Comparison of ENCODE assay signal across 28 mouse cellular contexts in the genomic region with DNA sequence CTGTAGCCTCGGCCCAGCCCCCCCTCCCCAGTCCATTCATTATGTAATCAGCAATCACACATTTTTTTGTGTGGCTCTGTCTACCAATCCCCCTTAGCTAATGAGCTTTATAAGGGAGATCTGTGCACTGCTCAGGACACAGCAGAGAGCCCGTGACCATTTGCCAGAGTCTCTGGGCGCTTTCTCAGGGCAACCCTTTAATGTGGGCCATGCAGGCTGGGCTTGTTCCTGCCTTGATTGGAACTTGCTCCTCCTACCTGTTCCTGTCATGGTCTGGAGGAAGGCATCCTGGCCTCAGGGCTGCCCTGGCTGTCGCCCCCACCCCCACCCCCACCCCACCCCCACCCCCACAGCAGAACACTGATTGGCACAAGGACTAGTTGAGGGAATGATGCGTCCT. TPM values are rescaled to one million over a fixed set of nuclear protein-coding genes. Genes with fewer than 3 reads are reported as not detected.
DNase-seq lines count a peak whose midpoint lies in the region; ATAC-seq lines count a peak whose summit lies in the region.
"Had no signal": no experiment of that assay in that cellular context is flagged by ENCODE, and none has a peak within 500 bp of the region (broad histone marks: within the 10 kb centered on the region; RNA-seq: fewer than 3 reads in every experiment).

No protein-coding gene starts in this region.

- no peaks in the 10 kb centered on the region; the same call in 1 of the 2 replicates for H3K27me3 ChIP-seq in kidney, embryonic 15.5 days
- no peaks in the 10 kb centered on the region for H3K27me3 ChIP-seq in midbrain, embryonic 13.5 days
- H3K27me3 ChIP-seq in midbrain, embryonic 15.5 days (replicated peaks): no peaks in the 10 kb centered on the region
- H3K27me3 ChIP-seq in embryonic facial prominence, embryonic 10.5 days (replicated peaks; ENCODE audit: low read depth, poor library complexity, severe bottlenecking): no peaks in the 10 kb centered on the region
- H3K27me3 ChIP-seq: CH12.LX; forebrain, embryonic 15.5 days; neural tube, embryonic 12.5 days had no signal

- 44% methylated on average over 5 of the region's 5 CpGs for WGBS in kidney, embryonic 15.5 days
- 52% methylated on average over 5 of the region's 5 CpGs for WGBS in midbrain, embryonic 13.5 days
- WGBS in midbrain, embryonic 15.5 days: 46% methylated on average over 5 of the region's 5 CpGs
- WGBS in embryonic facial prominence, embryonic 10.5 days: 47% methylated on average over 5 of the region's 5 CpGs

- no peaks in the 10 kb centered on the region for H3K36me3 ChIP-seq in kidney, embryonic 15.5 days
- no peaks in the 10 kb centered on the region for H3K36me3 ChIP-seq in midbrain, embryonic 13.5 days
- H3K36me3 ChIP-seq in midbrain, embryonic 15.5 days (replicated peaks): no peaks in the 10 kb centered on the region
- H3K36me3 ChIP-seq in embryonic facial prominence, embryonic 10.5 days (replicated peaks): no peaks in the 10 kb centered on the region
- H3K36me3 ChIP-seq: forebrain, embryonic 15.5 days; G1E; heart, embryonic 15.5 days; liver, embryonic 15.5 days; lung, embryonic 15.5 days; neural tube, embryonic 12.5 days had no signal

- H3K4me3 ChIP-seq in kidney, embryonic 15.5 days (replicated peaks): no peak overlapping the region
- no peak overlapping the region for H3K4me3 ChIP-seq in midbrain, embryonic 13.5 days (replicated peaks)
- H3K4me3 ChIP-seq in midbrain, embryonic 15.5 days: no peak overlapping the region
- H3K4me3 ChIP-seq in embryonic facial prominence, embryonic 10.5 days: no peak overlapping the region
- H3K4me3 ChIP-seq: forebrain, embryonic 15.5 days; heart, embryonic 15.5 days; liver, embryonic 15.5 days; lung, embryonic 15.5 days; neural tube, embryonic 12.5 days had no signal

- DNase-seq in kidney, postnatal 36 days: no peak
- no peak for DNase-seq in embryonic facial prominence, embryonic 10.5 days (ENCODE audit: low spot score)
- DNase-seq in left cerebral cortex, adult 11 months (ENCODE audit: low spot score): no peak
- no peak for DNase-seq in adrenal gland, adult 2 months
- DNase-seq: adrenal gland, postnatal 10 days; B cell, adult 2 months; cerebellum, adult 8-10 months; cerebellum, postnatal 36 days; embryo, embryonic 11 days; heart, postnatal 4 days; kidney, adult 8-10 months; layer of hippocampus, postnatal 36 days; liver; lung, postnatal 4 days; thymus, postnatal 14 days had no signal

- no peak overlapping the region for H3K9ac ChIP-seq in kidney, embryonic 15.5 days
- no peak overlapping the region for H3K9ac ChIP-seq in midbrain, embryonic 13.5 days (replicated peaks)
- H3K9ac ChIP-seq in midbrain, embryonic 15.5 days: no peak overlapping the region
- H3K9ac ChIP-seq: forebrain, embryonic 15.5 days; heart, embryonic 15.5 days; hindbrain, embryonic 14.5 days; liver, embryonic 15.5 days; lung, embryonic 15.5 days; neural tube, embryonic 12.5 days had no signal

- no peaks in the 10 kb centered on the region for H3K9me3 ChIP-seq in kidney, embryonic 15.5 days (replicated peaks)
- H3K9me3 ChIP-seq in midbrain, embryonic 13.5 days: no peaks in the 10 kb centered on the region
- no peaks in the 10 kb centered on the region for H3K9me3 ChIP-seq in midbrain, embryonic 15.5 days
- H3K9me3 ChIP-seq in embryonic facial prominence, embryonic 10.5 days: no peaks in the 10 kb centered on the region
- H3K9me3 ChIP-seq: forebrain, embryonic 15.5 days; G1E; heart, embryonic 15.5 days; liver, embryonic 15.5 days; lung, embryonic 15.5 days; neural tube, embryonic 12.5 days had no signal

- H3K4me2 ChIP-seq in kidney, embryonic 15.5 days: no peak overlapping the region
- no peak overlapping the region for H3K4me2 ChIP-seq in midbrain, embryonic 13.5 days (replicated peaks)
- H3K4me2 ChIP-seq in midbrain, embryonic 15.5 days: no peak overlapping the region
- H3K4me2 ChIP-seq: forebrain, embryonic 15.5 days; heart, embryonic 15.5 days; hindbrain, embryonic 14.5 days; liver, embryonic 15.5 days; lung, embryonic 15.5 days; neural tube, embryonic 12.5 days had no signal

- H3K27ac ChIP-seq in kidney, embryonic 15.5 days: no peak overlapping the region
- no peak overlapping the region for H3K27ac ChIP-seq in midbrain, embryonic 13.5 days
- no peak overlapping the region for H3K27ac ChIP-seq in midbrain, embryonic 15.5 days
- H3K27ac ChIP-seq in embryonic facial prominence, embryonic 10.5 days (replicated peaks): peak overlapping the region; percentile 70
- H3K27ac ChIP-seq: forebrain, embryonic 15.5 days; heart, embryonic 15.5 days; hindbrain, embryonic 14.5 days; liver, embryonic 15.5 days; lung, embryonic 15.5 days; neural tube, embryonic 12.5 days had no signal

- ATAC-seq in kidney, embryonic 15.5 days (replicated peaks; ENCODE audit: low FRiP score): peak; percentile 63
- ATAC-seq in midbrain, embryonic 13.5 days: 0 out of 2 replicates have a peak, but pooled peaks have one; percentile 40
- ATAC-seq in midbrain, embryonic 15.5 days (replicated peaks): no peak
- ATAC-seq: activated CD4-positive, CD25-positive, alpha-beta regulatory T cell, adult 4 months; forebrain, embryonic 15.5 days had no signal

- 0 out of 2 replicates have a peak, but pooled peaks cover 16% of the 10 kb centered on the region for H3K4me1 ChIP-seq in kidney, embryonic 15.5 days
- 0 out of 2 replicates have a peak, but pooled peaks cover 4% of the 10 kb centered on the region for H3K4me1 ChIP-seq in midbrain, embryonic 13.5 days (replicated peaks)
- no peaks in the 10 kb centered on the region for H3K4me1 ChIP-seq in midbrain, embryonic 15.5 days
- peaks cover 44% of the 10 kb centered on the region for H3K4me1 ChIP-seq in embryonic facial prominence, embryonic 10.5 days
- H3K4me1 ChIP-seq: forebrain, embryonic 15.5 days; heart, embryonic 15.5 days; liver, embryonic 15.5 days; neural tube, embryonic 12.5 days had no signal

RNA-seq across cellular contexts. Expression of gene Adora2b, which starts 10.4 kb away (rescaled TPM):
- 3.3 and 4.0 TPM in 2 replicates for polyA plus RNA-seq in kidney, embryonic 15.5 days (2015; fragmentation: Nextera tagmentation; extraction: Ambion mirVana)
- 2.9 and 3.1 TPM in 2 replicates for polyA plus RNA-seq in midbrain, embryonic 13.5 days (2015; fragmentation: Nextera tagmentation; extraction: Ambion mirVana)
- polyA plus RNA-seq in midbrain, embryonic 15.5 days (2015; fragmentation: Nextera tagmentation; extraction: Ambion mirVana): 2.9 and 3.7 TPM in 2 replicates
- polyA plus RNA-seq in embryonic facial prominence, embryonic 10.5 days (2016; fragmentation: Nextera tagmentation; extraction: Ambion mirVana): 7.3 and 8.2 TPM in 2 replicates
- total RNA-seq in adrenal gland, adult 2 months (2021): 1 to 10 TPM in 1 of 2 experiments, under 1 TPM in 1; 0.55 to 1.0 TPM
- polyA plus RNA-seq in adrenal gland, adult 2 months (2012; rRNA removed): 1.8 and 2.5 TPM in 2 replicates
- total RNA-seq: megakaryocyte-erythroid progenitor cell, adult 5-6 weeks had no signal
- polyA plus RNA-seq: activated CD4-positive, CD25-positive, alpha-beta regulatory T cell, adult 4 months had no signal

RNA-seq across cellular contexts. Expression of gene Zswim7, which starts 22.0 kb away (rescaled TPM):
- polyA plus RNA-seq in kidney, embryonic 15.5 days (2015; fragmentation: Nextera tagmentation; extraction: Ambion mirVana): 21.4 and 22.3 TPM in 2 replicates
- 9.4 and 12.0 TPM in 2 replicates for polyA plus RNA-seq in midbrain, embryonic 13.5 days (2015; fragmentation: Nextera tagmentation; extraction: Ambion mirVana)
- 10.9 and 11.7 TPM in 2 replicates for polyA plus RNA-seq in midbrain, embryonic 15.5 days (2015; fragmentation: Nextera tagmentation; extraction: Ambion mirVana)
- 18.1 and 21.7 TPM in 2 replicates for polyA plus RNA-seq in embryonic facial prominence, embryonic 10.5 days (2016; fragmentation: Nextera tagmentation; extraction: Ambion mirVana)
- 10 to 100 TPM; 13.6 to 21.9 TPM for total RNA-seq in adrenal gland, adult 2 months (2021)
- 8.3 and 9.1 TPM in 2 replicates for polyA plus RNA-seq in adrenal gland, adult 2 months (2012; rRNA removed)

RNA-seq across cellular contexts. Expression of gene Ttc19, which starts 22.1 kb away (rescaled TPM):
- 21.1 and 21.7 TPM in 2 replicates for polyA plus RNA-seq in kidney, embryonic 15.5 days (2015; fragmentation: Nextera tagmentation; extraction: Ambion mirVana)
- polyA plus RNA-seq in midbrain, embryonic 13.5 days (2015; fragmentation: Nextera tagmentation; extraction: Ambion mirVana): 31.7 and 38.2 TPM in 2 replicates
- polyA plus RNA-seq in midbrain, embryonic 15.5 days (2015; fragmentation: Nextera tagmentation; extraction: Ambion mirVana): 42.7 and 48.4 TPM in 2 replicates
- polyA plus RNA-seq in embryonic facial prominence, embryonic 10.5 days (2016; fragmentation: Nextera tagmentation; extraction: Ambion mirVana): 18.3 and 19.5 TPM in 2 replicates
- 10 to 100 TPM; 31.0 to 36.3 TPM for total RNA-seq in adrenal gland, adult 2 months (2021)
- polyA plus RNA-seq in adrenal gland, adult 2 months (2012; rRNA removed): 7.3 and 16.0 TPM in 2 replicates
